Mouse (Mus musculus): ENCODE measurements around the gene Rnls.

DNA sequence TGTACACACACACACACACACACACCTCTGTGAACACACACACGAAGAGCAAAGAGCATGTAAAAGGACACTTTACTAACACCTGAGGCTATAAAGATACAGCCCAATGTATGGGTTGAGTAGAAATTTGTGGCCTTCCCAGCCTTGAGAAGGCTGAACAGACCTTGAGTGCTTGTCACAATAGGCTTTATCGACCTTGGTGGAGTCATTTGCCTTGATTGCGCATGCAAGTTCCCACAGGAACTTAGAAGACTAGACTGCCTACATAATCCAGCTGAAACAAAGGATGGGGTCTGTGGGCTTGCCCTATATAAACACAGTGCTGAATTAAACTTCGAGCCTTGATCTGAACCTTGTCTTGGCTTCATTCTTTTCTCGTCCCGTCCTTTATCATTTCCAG lies 288.2 kb downstream of the Rnls start:
- TF ChIP-seq CTCF (IDR thresholded peaks at IDR 0.05; ENCODE audit: borderline replicate concordance, control insufficient read depth, extremely low read depth, insufficient read depth, low read length, poor library complexity) (no peak), POLR2A (IDR thresholded peaks at IDR 0.05; ENCODE audit: control insufficient read depth, extremely low read depth, insufficient read depth, low read length, poor library complexity) (no peak)
